Mouse (Mus musculus): Measurements from ENCODE around the gene Zmiz1.
A peak's percentile ranks its signal among the peaks of the same experiment; 100 is the strongest.

GRCm38 (mm10) chr14:25567245-25567644 lies 108.3 kb downstream of the Zmiz1 start:
- TF ChIP-seq CTCF (conservative IDR thresholded peaks at IDR 0.05 in 1 of 2, IDR thresholded peaks at IDR 0.05 in 1 of 2; ENCODE audit: low read depth in 2 of 2, low read length in 2 of 2) (peak; percentile 66 to 77), EP300 (IDR thresholded peaks at IDR 0.05; ENCODE audit: low read length) (no peak), TCF12 (IDR thresholded peaks at IDR 0.05; ENCODE audit: low read depth, low read length) (no peak), ZNF384 (IDR thresholded peaks at IDR 0.05; ENCODE audit: low read depth, low read length) (no peak), USF2 (conservative IDR thresholded peaks at IDR 0.05; ENCODE audit: low read depth, low read length) (no peak)

Data from CH12.LX (cell line).